ENCODE assay signal across 14 mouse cellular contexts in genomic region chr1:169519337-169519736, GRCm38 (mm10). TPM values are rescaled to one million over a fixed set of nuclear protein-coding genes. Genes with fewer than 3 reads are reported as not detected.
DNase-seq lines count a peak whose midpoint lies in the region.
"Had no signal": no experiment of that assay in that cellular context is flagged by ENCODE, and none has a peak within 500 bp of the region (broad histone marks: within the 10 kb centered on the region; RNA-seq: fewer than 3 reads in every experiment).

No protein-coding gene starts in this region.

- DNase-seq in frontal cortex, postnatal 36 days (ENCODE audit: low spot score in 2 of 2) = peak; percentile 9 to 30
- no peak for DNase-seq in frontal cortex, postnatal 14 days (ENCODE audit: low spot score in 2 of 2)
- peak; percentile 43 for DNase-seq in right cerebral cortex, adult 18-20 months
- no peak for DNase-seq in right cerebral cortex, postnatal 14 days
- DNase-seq in layer of hippocampus, adult 8-10 months (ENCODE audit: low spot score in 2 of 2) = peak; percentile 38 to 44
- DNase-seq in telencephalon, adult 2 months (ENCODE audit: low read depth, low spot score) = peak; percentile 33
- DNase-seq in adrenal gland, adult 18-20 months (ENCODE audit: low spot score in 2 of 2) = no peak
- no peak for DNase-seq in cerebellum, adult 9-11 months
- DNase-seq: cerebellum, adult 18-20 months; gastrocnemius, adult 2 months; heart, adult 11 months; kidney, postnatal 4 days; liver, embryonic 13.5 days; thymus, postnatal 36 days had no signal

RNA-seq across cellular contexts. Expression of gene Nuf2, which starts 11.9 kb away (rescaled TPM):
- total RNA-seq in layer of hippocampus, adult 8-10 months (2022) = 1 to 10 TPM; 3.7 to 4.8 (median 4.4) TPM
- total RNA-seq in adrenal gland, adult 18-20 months (2021) = 1 to 10 TPM in 1 of 2 experiments, under 1 TPM in 1; 0.48 to 1.1 TPM
- total RNA-seq: gastrocnemius, adult 2 months had no signal

Comparison
In these comparisons a context has a peak if more than half of its experiments do, and no peak if none do; other contexts are left out.
1. DNase-seq: peak in frontal cortex, postnatal 36 days (2 of 2), right cerebral cortex, adult 18-20 months (single experiment), layer of hippocampus, adult 8-10 months (2 of 2) and telencephalon, adult 2 months (single experiment); none in frontal cortex, postnatal 14 days (0 of 2), right cerebral cortex, postnatal 14 days (single experiment), adrenal gland, adult 18-20 months (0 of 2) and cerebellum, adult 9-11 months (single experiment).